Mouse (Mus musculus): ENCODE data around the gene Malsu1. TPM values are rescaled to one million over a fixed set of nuclear protein-coding genes. Genes with fewer than 3 reads are reported as not detected.

Gene Malsu1
- total RNA-seq, 2 experiments from 2014 or later: 24.5 to 34.2 TPM

- no peak for DNase-seq (ENCODE audit: low spot score in 2 of 2)
These were observed 5.2 kb upstream of the Malsu1 start for GRCm38 (mm10) chr6:49068361-49068760.

DNA sequence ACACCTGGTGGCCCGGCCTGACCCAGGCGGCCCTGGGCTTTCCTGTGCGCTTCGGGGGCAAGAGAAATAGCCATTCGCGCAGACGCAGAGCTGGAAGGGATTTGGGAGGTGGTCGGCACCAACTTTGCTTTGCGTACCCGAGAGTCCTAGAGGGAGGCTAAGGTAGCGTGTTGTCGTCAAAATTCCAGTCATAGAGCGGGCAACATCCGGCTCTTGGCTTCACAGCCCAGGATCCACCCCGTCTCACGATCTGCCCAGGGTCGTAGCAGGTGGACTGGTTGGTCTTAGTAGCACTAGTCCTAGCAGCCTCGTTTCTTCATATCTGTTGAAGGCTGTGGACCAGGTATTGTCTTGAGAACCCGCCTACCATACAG lies 509 bp downstream of the Malsu1 start:
- no peak for DNase-seq (ENCODE audit: low spot score in 2 of 2)

GRCm38 (mm10) chr6:49077894-49078293 lies 4.3 kb downstream of the Malsu1 start:
- no peak for DNase-seq (ENCODE audit: low spot score in 2 of 2)

DNA sequence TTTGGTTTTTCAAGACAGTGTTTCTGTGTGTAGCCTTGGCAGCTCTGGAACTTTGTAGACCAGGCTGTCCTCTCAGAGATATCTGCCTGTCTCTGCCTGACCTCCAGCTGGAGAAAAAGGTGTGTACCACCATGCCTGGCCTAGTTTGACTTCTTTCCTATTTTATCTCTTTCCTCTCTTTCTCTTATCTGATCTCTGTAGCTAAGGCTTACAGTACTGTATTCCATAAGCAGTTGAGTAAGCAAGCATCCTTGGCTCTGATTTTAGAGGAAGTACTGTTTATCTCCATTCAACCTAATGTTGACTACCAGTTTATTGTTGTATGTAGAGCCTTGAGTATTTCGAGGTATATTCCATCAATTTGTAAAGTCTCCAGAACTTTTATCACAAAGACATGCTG lies 5.7 kb downstream of the Malsu1 start:
- DNase-seq (ENCODE audit: low spot score in 2 of 2): no peak

DNA sequence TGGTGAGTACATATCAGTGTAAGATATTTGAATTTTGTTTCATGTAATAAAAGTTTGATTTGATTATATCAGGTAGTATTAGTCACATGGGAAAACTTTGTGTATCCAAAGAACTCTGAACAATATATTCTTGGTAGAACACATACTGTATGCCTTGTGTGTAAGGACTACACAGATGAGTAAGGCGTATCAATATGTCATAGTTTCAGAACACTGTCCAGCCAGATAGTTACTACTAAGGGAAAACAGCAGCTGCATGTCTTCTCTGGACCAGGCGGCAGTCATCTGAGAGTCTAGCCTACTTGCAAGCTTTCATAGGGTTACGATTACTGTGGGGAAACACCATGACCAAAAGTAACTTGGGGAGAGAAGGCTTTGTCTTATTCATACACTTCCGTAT lies 9.4 kb downstream of the Malsu1 start:
- no peak for DNase-seq (ENCODE audit: low spot score in 2 of 2)

- no peak for DNase-seq (ENCODE audit: low spot score in 2 of 2)
These were observed 21.4 kb downstream of the Malsu1 start for GRCm38 (mm10) chr6:49094968-49095367.

- DNase-seq (ENCODE audit: low spot score in 2 of 2): peak; percentile 27 to 33
These were observed 22.8 kb downstream of the Malsu1 start for GRCm38 (mm10) chr6:49096421-49096820.

- peak; percentile 60 to 70 for DNase-seq (ENCODE audit: low spot score in 2 of 2)
These were observed 23.4 kb downstream of the Malsu1 start for GRCm38 (mm10) chr6:49096933-49097461.

DNA sequence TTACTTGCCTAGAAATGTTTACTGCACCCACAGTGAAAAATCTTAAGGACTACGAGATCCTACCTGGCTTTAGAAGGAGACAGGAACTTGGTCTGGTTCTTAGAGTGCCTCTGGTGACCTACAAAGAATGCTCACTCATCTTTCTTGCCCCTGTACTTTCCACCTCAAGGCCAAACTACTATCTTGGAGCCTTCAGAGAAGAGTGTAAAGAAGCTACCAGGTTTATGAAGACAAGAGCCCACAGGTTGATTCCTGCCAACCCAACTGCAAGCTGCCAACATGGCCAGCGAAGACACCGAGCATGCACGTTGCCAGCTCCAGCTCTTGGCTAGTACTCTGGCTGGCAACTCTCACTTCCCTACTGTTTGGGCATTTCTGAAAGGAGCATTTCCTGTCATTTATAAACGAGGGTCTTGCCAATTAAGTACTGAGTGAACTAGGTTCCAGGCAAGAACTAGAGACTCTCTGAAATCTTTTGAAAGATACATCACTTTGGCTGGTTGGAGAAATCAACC lies 24.1 kb downstream of the Malsu1 start:
- DNase-seq (ENCODE audit: low spot score in 2 of 2): peak; percentile 13 to 26

DNA sequence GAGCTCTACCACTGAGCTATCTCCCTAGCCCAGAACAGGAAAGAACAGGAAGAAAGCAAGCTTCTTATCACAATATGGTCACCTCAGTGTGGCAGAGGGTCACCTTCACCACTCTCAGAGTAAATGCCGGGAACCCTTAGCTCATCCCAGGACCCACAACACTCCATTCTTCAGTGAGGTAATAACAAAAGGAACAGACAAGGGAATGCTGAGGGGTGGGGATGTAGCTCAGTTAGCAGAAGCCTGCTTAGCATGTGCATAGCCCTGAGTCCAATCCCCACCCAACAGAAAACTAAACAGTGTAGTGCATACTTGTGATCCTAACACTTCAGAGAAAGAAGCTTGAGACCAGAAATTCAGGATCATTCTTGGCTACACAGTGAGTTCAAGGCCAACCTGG lies 25.5 kb downstream of the Malsu1 start:
- DNase-seq (ENCODE audit: low spot score in 2 of 2): no peak

- no peak for DNase-seq (ENCODE audit: low spot score in 2 of 2)
These were observed 33.3 kb downstream of the Malsu1 start for GRCm38 (mm10) chr6:49106746-49107500.

DNA sequence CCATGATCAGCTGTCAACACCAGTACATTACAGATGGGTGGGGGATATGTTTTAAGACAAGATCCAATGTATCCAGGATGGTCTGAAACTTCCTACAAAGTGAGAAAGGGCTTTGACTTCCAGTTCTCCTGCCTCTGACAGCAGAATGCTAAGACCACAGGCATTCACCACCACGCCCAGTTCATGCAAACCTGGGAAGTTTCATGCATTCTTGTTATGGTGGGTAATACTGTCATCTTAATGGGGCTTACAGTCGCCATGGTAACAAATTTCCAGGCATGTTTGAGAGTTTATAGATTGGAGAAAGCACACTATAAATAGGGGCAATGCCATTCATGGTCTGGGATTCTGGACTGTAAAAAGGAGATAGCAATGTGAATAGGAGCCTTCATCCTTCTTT lies 35.6 kb downstream of the Malsu1 start:
- no peak for DNase-seq (ENCODE audit: low spot score in 2 of 2)

DNA sequence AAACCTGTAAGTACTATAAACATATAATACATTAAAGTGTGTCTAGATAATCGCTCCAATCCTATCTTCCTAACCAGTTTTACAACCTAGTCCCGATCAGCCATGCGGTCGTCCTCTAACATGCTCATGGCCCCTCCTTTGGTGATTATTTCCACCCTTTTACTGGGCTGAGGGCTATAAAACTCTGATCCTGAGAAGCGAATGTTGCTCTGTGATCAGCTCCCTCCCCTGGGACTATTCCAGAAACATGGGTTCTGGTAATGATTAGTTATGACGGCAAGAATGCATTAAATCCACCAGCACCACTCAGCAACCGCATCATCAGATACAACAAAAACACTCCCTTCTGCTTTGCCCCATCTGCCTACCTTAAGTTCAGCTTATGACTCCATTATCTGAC lies 40.3 kb downstream of the Malsu1 start:
- no peak for DNase-seq (ENCODE audit: low spot score in 2 of 2)

DNA sequence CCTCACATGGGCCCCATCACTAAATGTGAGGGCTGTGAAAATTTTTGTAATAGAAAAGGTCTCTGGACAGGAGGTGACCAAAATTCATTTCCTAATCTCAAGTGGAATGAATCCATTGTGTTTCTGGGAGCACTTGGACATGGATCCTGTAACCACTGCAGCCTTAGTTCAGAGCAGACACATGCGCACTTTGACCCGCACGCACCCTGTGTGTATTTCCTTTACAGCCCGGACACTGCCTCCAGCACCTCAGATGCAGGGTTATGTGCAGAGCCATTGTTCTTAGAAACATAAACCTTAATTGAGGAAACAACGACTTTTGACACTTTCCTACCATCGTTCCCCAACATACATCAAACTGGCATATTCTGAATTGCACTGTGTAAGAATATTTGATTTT lies 40.9 kb downstream of the Malsu1 start:
- DNase-seq (ENCODE audit: low spot score in 2 of 2): no peak

DNA sequence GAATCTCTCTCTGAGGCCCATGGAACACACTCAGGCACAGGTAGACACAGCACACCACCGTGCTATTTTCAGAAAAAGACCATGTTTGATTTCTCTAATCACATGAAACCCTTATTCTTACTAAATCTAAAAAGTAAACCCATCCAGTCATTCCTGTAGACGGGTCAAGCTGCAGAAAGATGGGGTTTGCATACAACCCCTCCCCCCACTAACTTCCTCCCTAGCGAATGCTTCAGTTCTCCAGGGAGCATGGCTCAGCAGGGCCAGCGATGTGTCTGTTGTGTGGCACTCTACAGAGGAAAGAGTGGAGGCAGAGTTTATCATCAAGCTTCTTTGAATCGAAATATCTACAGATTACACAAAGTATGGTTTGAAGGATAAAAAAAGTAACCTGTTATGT lies 42.0 kb downstream of the Malsu1 start:
- DNase-seq (ENCODE audit: low spot score in 2 of 2): no peak

GRCm38 (mm10) chr6:49116241-49116640 lies 42.6 kb downstream of the Malsu1 start:
- no peak for DNase-seq (ENCODE audit: low spot score in 2 of 2)

- DNase-seq (ENCODE audit: low spot score in 2 of 2): no peak
These were observed 44.9 kb downstream of the Malsu1 start for GRCm38 (mm10) chr6:49118446-49118845.

DNA sequence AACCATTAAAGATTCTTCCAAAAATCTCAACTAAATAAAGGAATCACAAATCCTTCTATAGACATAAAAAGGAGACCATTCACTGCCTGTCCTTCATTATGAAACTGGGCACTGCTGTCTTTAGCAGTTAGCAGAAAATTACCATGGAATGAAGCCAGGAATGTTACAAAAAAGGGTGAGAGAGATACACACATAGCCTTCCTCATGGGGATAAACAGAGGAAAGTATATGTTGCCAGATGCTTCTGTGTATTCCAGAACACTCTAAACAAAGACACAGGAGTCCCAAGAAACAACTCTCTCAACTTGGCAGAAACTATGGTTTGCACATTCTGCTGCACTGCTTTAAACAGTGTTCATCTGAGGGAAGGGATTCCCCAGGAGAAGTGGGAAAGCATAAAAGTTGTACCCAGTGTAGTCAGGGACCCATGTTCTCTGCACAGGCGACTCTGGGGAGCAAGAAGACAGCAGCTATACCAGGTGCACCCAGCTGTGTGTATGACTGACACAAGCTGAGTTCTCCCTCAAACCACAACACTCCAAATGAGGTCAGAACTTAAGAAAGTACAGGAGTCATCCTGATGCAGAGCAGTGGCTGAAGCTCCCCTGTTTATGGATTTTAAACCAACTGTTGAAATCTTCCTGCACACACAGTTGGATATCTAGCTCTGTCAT lies 46.0 kb downstream of the Malsu1 start:
- no peak for DNase-seq (ENCODE audit: low spot score in 2 of 2)

DNA sequence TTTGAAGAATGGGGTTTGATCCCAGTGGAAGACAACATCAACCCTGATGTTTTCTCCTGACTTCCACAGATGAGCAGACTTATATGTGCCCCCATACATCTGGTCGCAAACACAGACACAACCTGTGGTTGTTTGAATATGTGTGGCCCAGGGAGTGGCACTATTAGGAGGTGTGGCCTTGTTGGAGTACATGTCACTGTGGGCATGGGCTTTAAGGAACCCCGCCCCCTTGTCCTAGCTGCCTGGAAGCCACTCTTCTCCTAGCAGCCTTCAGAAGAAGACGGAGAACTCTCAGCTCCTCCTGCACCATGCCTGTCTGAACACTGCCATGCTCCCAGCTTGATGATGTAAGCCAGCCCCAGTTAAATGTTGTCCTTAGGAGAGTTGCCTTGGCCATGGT lies 46.8 kb downstream of the Malsu1 start:
- no peak for DNase-seq (ENCODE audit: low spot score in 2 of 2)

GRCm38 (mm10) chr6:49130328-49130727 lies 56.7 kb downstream of the Malsu1 start:
- DNase-seq (ENCODE audit: low spot score in 2 of 2): no peak

GRCm38 (mm10) chr6:49131855-49132254 lies 58.3 kb downstream of the Malsu1 start:
- DNase-seq (ENCODE audit: low spot score in 2 of 2): no peak

DNA sequence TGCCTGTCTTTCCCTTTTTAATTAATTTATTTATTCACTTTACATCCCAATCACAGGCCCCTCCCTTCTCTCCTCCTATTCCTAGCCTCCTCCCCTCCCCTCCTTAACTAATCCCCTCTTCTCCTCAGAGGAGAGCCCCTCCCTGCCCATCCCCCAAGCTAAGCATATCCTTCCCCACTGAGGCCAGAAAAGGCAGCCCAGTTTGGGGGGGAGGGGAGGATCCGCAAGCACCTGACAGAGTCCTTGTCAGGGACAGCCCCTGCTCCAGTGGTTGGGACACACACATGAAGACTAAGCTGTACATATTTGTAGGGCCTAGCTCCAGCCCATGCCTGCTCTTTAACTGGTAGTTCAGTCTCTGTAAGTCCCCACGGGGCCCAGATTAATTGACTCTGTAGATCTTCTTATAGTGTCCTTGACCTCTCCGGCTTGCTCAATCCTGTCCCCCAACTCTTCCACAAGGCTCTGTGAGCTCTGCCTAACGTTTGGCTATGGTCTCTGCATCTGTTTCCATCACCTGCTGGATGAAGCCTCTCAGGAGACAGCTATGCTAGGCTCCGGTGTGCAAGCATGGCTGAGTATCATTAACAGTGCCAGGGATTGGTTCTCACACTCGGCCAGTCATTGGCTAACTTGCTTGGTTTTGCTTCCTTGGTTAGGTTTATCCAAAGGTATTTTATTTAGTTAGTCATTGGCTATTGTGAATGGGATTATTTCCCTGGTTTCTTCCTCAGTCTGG lies 58.9 kb downstream of the Malsu1 start:
- DNase-seq (ENCODE audit: low spot score in 2 of 2): no peak

All from layer of hippocampus, postnatal 10 days (tissue).